Mouse (Mus musculus) forebrain, embryonic 14.5 days (tissue): Measurements from ENCODE around the gene Tsnax. TPM values are rescaled to one million over a fixed set of nuclear protein-coding genes. Genes with fewer than 3 reads are reported as not detected.

Experiments
- ATAC-seq: fragments of 200-750 bp; cut with Nextera tagmentation; 2 replicates; pipeline ENCODE4 v1.8.0; 2017; ENCODE audit warnings: mild to moderate bottlenecking, moderate library complexity
- DNase-seq: peaks from one replicate; pipeline ENCODE4 v3.0.0-alpha.2; 2015; ENCODE audit warnings: low spot score
- H3K27ac ChIP-seq: fragments of 300-500 bp; sonication (generic); 2 replicates; pipeline ENCODE4 v1.5.1; 2014; ENCODE audit warnings: low read depth, mild to moderate bottlenecking, control low read depth, low read length, moderate library complexity
- H3K27me3 ChIP-seq: fragments of 300-500 bp; sonication (generic); replicated peaks from 2 replicates; pipeline ENCODE4 v1.6.1; 2014; ENCODE audit warnings: low read length, control low read depth, mixed read lengths; ENCODE audit not compliant: control insufficient read depth, insufficient read depth
- H3K36me3 ChIP-seq: fragments of 300-500 bp; sonication (generic); 2 replicates; pipeline ENCODE4 v1.6.1; 2014; ENCODE audit warnings: low read length, control low read depth; ENCODE audit not compliant: control insufficient read depth, insufficient read depth
- H3K4me1 ChIP-seq: fragments of 300-500 bp; sonication (generic); 2 replicates; pipeline ENCODE4 v1.6.1; 2014; ENCODE audit warnings: antibody characterized with exemption, low read length, control low read depth; ENCODE audit not compliant: control insufficient read depth, insufficient read depth
- H3K4me2 ChIP-seq: fragments of 300-500 bp; sonication (generic); 2 replicates; pipeline ENCODE4 v1.6.1; 2014; ENCODE audit warnings: mild to moderate bottlenecking, control low read depth, low read length
- H3K4me3 ChIP-seq: fragments of 300-500 bp; sonication (generic); 2 replicates; pipeline ENCODE4 v1.5.1; 2014; ENCODE audit warnings: low read depth, low read length, control low read depth
- H3K9ac ChIP-seq: fragments of 300-500 bp; sonication (generic); 2 replicates; pipeline ENCODE4 v1.6.1; 2014; ENCODE audit warnings: mild to moderate bottlenecking, low read length, control low read depth, moderate library complexity
- H3K9me3 ChIP-seq: fragments of 300-500 bp; sonication (generic); replicated peaks from 2 replicates; pipeline ENCODE4 v1.6.1; 2016; ENCODE audit warnings: low read length, control low read depth, mixed read lengths; ENCODE audit not compliant: control insufficient read depth
- WGBS: fragments of 180-500 bp; shearing (Covaris S2); extraction: QIAGEN DNeasy Blood & Tissue Kit; methylation state at CpG from one replicate; pipeline ENCODE4 v1.1.7; 2014; 5-methylcytosine and 5-hydroxymethylcytosine counted together
- polyA plus RNA-seq: library from polyadenylated mRNA; unstranded; fragments of >200 nt; fragmentation: Nextera tagmentation; extraction: Ambion mirVana; gene quantifications from 2 replicates; pipeline ENCODE4 v1.2.1, GENCODE M21; 2014

Gene Tsnax
- polyA plus RNA-seq, 1 experiment from 2014 or later: 171 TPM

DNA sequence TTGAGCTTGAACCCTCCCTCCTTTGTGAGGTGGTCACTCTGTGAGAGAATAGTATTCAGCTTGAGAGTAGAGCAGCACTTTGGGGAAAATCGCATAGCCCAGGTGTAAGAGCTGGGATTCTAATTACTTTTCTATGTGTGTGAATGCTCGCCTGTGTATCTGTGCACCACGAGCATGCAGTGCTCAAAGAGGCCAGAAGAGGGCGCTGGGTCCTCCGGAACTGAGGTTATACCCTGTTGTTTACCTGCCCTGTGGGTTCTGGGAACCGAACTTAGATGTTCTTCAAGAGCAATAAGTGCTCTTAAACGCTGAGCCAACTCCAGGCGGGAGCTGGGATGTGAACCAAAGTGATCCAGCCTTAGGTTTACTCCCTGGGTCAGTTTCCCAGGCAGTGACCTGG lies 32.0 kb upstream of the Tsnax start:
- H3K27me3 ChIP-seq: no peaks in the 10 kb centered on the region
- H3K4me3 ChIP-seq: no peak overlapping the region
- no peaks in the 10 kb centered on the region for H3K4me1 ChIP-seq
- no peaks in the 10 kb centered on the region for H3K36me3 ChIP-seq
- H3K4me2 ChIP-seq: no peak overlapping the region
- no peak overlapping the region for H3K27ac ChIP-seq
- DNase-seq (no peak), ATAC-seq (no peak)
- H3K9ac ChIP-seq: no peak overlapping the region
- 83% methylated on average over 8 of the region's 8 CpGs for WGBS
- no peaks in the 10 kb centered on the region for H3K9me3 ChIP-seq

DNA sequence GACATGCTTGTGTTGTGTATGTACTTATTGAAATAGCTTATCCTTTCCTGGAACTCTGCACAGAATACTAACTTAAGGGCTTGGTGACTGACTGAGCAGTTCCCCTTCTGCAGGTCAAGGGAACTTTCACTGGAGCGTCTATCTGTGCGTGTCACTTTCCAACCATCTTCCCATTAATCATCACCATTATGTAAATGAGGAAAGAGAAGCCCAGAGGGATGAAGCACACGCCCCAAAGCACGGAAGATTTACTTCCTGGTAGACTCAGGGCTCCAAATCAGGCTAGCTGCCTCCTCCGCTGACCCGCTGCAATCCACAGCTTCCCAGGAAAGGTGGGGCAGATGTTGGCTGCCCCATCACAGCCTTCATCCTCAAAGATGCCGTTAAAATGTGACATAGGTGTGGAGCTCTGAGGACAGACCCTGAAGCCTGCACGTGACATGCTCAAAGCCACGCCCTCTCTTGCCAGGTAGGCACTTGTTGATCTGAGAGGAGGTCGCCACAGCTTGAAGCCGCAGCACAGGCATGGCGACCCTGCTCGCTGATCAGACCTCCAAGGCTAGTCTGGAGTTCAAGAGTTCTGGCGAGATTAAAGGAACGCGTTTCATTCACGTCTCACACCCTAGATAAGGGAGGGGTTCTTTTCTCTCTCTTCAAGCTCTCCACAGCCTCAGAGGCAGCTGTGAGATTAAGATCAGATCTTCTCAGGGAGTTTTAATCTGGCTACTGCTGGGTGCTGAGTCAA lies 21.7 kb upstream of the Tsnax start:
- H3K9ac ChIP-seq: no peak overlapping the region
- no peak overlapping the region for H3K4me2 ChIP-seq
- H3K36me3 ChIP-seq: no peaks in the 10 kb centered on the region
- no peaks in the 10 kb centered on the region for H3K9me3 ChIP-seq
- no peak for DNase-seq
- ATAC-seq: no peak
- no peak overlapping the region for H3K27ac ChIP-seq
- no peaks in the 10 kb centered on the region for H3K4me1 ChIP-seq
- WGBS: 17% methylated on average over 17 of the region's 17 CpGs
- no peak overlapping the region for H3K4me3 ChIP-seq
- no peaks in the 10 kb centered on the region for H3K27me3 ChIP-seq

GRCm38 (mm10) chr8:124991668-124991926 lies 21.2 kb upstream of the Tsnax start:
- Histone ChIP-seq H3K36me3 (no peaks in the 10 kb centered on the region), H3K9ac (no peak overlapping the region), H3K4me2 (no peak overlapping the region), H3K27ac (no peak overlapping the region), H3K9me3 (no peaks in the 10 kb centered on the region), H3K27me3 (no peaks in the 10 kb centered on the region), H3K4me3 (no peak overlapping the region), H3K4me1 (no peaks in the 10 kb centered on the region)
- WGBS: 30% methylated on average over 6 of the region's 6 CpGs
- DNase-seq (no peak), ATAC-seq (no peak)

DNA sequence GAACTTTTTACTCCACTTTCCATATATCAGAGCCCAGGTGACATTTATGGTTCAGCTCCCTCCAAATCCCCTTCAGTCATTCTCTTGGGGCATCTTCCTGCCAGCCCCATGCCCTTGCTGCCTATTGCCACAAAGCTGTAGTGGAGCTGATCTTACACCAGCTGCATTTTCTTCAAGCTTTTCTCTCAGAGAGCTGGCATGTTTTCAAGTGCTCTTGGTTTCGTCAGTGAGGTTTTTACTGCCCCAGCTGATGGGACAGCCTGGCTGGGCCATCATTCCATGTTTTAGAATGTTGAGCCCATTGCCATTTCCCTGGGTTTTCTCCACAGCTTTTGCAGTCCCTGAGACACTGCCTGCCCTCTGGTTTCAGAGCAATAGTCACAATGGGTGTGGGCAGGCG lies 17.0 kb upstream of the Tsnax start:
- no peak for ATAC-seq
- Histone ChIP-seq H3K9me3 (peaks cover 5% of the 10 kb centered on the region), H3K4me3 (no peak overlapping the region), H3K27me3 (no peaks in the 10 kb centered on the region), H3K27ac (no peak overlapping the region), H3K4me2 (no peak overlapping the region), H3K36me3 (no peaks in the 10 kb centered on the region), H3K9ac (no peak overlapping the region), H3K4me1 (no peaks in the 10 kb centered on the region)
- 79% methylated on average over 2 of the region's 2 CpGs for WGBS
- no peak for DNase-seq

- Histone ChIP-seq H3K27me3 (no peaks in the 10 kb centered on the region), H3K9me3 (no peaks in the 10 kb centered on the region), H3K27ac (no peak overlapping the region), H3K4me2 (no peak overlapping the region), H3K4me1 (no peaks in the 10 kb centered on the region), H3K36me3 (peaks cover 54% of the 10 kb centered on the region), H3K9ac (no peak overlapping the region), H3K4me3 (no peak overlapping the region)
- ATAC-seq: no peak
- DNase-seq: no peak
- WGBS: 93% methylated on average over 8 of the region's 8 CpGs
These were observed 11.3 kb downstream of the Tsnax start for GRCm38 (mm10) chr8:125024085-125024484.

DNA sequence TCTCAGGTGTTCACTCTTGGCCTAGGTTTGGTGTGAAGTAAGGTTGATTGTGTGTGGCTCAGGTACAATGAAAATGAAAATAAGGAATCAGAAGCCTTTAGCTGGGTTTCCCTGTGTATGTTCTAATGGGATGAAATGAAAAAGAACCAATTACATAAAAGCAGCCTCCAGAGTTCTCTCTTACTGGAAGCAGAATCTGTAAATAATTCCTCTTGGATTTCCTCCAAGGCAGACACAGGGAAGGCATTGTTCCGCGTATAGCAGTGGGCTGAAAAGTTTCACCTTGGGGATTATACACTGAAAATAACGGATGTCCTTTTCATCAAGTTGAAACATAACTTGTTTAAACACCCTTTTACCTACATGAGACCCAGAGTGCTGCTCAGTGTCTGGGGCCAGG lies 14.4 kb downstream of the Tsnax start:
- peaks cover 78% of the 10 kb centered on the region for H3K36me3 ChIP-seq
- peak; percentile 41 for DNase-seq
- no peak overlapping the region for H3K4me3 ChIP-seq

DNA sequence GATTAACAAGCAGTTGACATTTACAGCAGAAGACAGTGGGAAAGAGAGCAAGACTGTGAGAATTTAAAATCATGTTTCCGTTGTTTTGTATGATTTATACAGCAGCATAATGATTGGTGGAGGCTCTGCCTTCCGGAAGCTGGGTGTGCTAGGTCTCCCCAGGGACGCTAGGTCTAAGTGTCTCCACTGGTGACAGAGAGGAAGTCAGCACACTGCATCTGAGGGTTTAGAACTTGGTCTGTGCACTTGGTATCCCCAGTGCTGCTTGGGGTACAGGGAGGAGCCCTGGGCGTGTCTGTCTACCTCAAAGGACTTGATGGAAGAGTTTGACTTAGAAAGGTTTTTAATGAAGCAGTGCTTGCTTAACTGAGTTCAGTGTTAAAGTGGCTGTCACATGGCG lies 16.0 kb downstream of the Tsnax start:
- ATAC-seq (no peak), DNase-seq (no peak)
- peaks cover 90% of the 10 kb centered on the region for H3K36me3 ChIP-seq
- H3K4me1 ChIP-seq: no peaks in the 10 kb centered on the region
- no peaks in the 10 kb centered on the region for H3K9me3 ChIP-seq
- H3K9ac ChIP-seq: no peak overlapping the region
- WGBS: 91% methylated on average over 5 of the region's 5 CpGs
- H3K4me3 ChIP-seq: no peak overlapping the region
- H3K4me2 ChIP-seq: no peak overlapping the region
- no peaks in the 10 kb centered on the region for H3K27me3 ChIP-seq
- H3K27ac ChIP-seq: no peak overlapping the region

More for the DNA sequence above, 14.4 kb downstream of the Tsnax start:
- 38% methylated on average over 3 of the region's 3 CpGs for WGBS
- Histone ChIP-seq H3K9me3 (no peaks in the 10 kb centered on the region), H3K27me3 (no peaks in the 10 kb centered on the region), H3K4me2 (no peak overlapping the region), H3K27ac (0 out of 2 replicates have a peak overlapping the region, but pooled peaks have one; percentile 28), H3K4me1 (no peaks in the 10 kb centered on the region), H3K9ac (no peak overlapping the region)
- no peak for ATAC-seq

- Histone ChIP-seq H3K4me2 (no peak overlapping the region), H3K4me1 (no peaks in the 10 kb centered on the region), H3K9me3 (no peaks in the 10 kb centered on the region), H3K27ac (no peak overlapping the region), H3K9ac (no peak overlapping the region), H3K4me3 (no peak overlapping the region), H3K36me3 (peaks cover 86% of the 10 kb centered on the region), H3K27me3 (no peaks in the 10 kb centered on the region)
- 86% methylated on average over 5 of the region's 5 CpGs for WGBS
- ATAC-seq (no peak), DNase-seq (no peak)
These were observed 18.5 kb downstream of the Tsnax start for GRCm38 (mm10) chr8:125031276-125031675.

- Histone ChIP-seq H3K4me3 (no peak overlapping the region), H3K9ac (no peak overlapping the region), H3K4me1 (no peaks in the 10 kb centered on the region), H3K27ac (peak overlapping the region; percentile 28; the same call in 1 of the 2 replicates), H3K9me3 (no peaks in the 10 kb centered on the region), H3K4me2 (no peak overlapping the region), H3K36me3 (peaks cover 79% of the 10 kb centered on the region), H3K27me3 (no peaks in the 10 kb centered on the region)
- DNase-seq: peak; percentile 70
- 26% methylated on average over 8 of the region's 8 CpGs for WGBS
- peak; percentile 80 for ATAC-seq
These were observed 21.9 kb downstream of the Tsnax start for GRCm38 (mm10) chr8:125034669-125035068.
